Comparison of ENCODE assay signal across 8 mouse cellular contexts in the genomic region with DNA sequence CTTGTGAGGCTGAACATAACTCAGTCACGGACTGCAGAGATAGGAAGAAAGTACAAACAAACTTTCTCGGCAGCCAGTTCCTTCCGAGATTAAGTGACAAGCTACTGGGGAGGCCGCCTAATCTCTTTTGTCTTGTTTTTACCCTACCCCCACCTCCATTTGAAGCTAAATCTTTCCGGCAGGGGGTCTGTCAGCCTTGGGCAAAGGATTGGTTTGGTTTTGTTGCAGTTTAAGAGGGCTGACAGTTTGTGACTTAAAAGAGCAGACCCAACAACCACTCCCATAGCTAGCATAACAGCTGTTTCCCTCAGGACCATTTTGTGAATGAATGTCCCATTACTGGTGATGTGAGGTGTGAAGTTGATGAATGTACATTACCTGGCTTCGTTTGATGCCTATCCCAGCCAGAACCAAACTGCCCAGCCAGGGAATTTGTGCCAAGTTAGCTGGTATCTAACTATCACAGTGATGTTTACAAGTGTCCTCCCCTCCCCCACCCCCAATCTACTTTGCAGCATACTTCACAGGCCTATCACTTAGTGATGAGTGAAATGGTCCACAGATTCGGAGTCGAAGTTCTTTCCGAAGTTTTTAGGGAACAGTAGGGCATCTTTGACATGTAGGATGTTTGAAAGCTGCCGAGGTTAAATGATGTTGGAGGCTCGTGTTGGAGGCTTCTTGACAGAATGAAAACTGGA. TPM values are rescaled to one million over a fixed set of nuclear protein-coding genes. Genes with fewer than 3 reads are reported as not detected.
DNase-seq lines count a peak whose midpoint lies in the region; ATAC-seq and TF ChIP-seq lines count a peak whose summit lies in the region.
"Had no signal": no experiment of that assay in that cellular context is flagged by ENCODE, and none has a peak within 500 bp of the region (broad histone marks: within the 10 kb centered on the region; RNA-seq: fewer than 3 reads in every experiment).

No protein-coding gene starts in this region.

- 0 out of 2 replicates have a peak overlapping the region, but pooled peaks have one; percentile 15 for H3K9ac ChIP-seq in lung, embryonic 15.5 days
- no peak overlapping the region for H3K9ac ChIP-seq in forebrain, embryonic 15.5 days (replicated peaks)
- H3K9ac ChIP-seq in liver, embryonic 15.5 days: no peak overlapping the region
- 0 out of 2 replicates have a peak overlapping the region, but pooled peaks have one; percentile 31 for H3K9ac ChIP-seq in stomach, embryonic 16.5 days (ENCODE audit: low read length)

- H3K4me2 ChIP-seq in lung, embryonic 15.5 days: peak overlapping the region; percentile 67
- H3K4me2 ChIP-seq in forebrain, embryonic 15.5 days (replicated peaks): peak overlapping the region; percentile 41
- peak overlapping the region; percentile 43 for H3K4me2 ChIP-seq in liver, embryonic 15.5 days
- H3K4me2 ChIP-seq in stomach, embryonic 16.5 days (ENCODE audit: low read depth, low read length): peak overlapping the region; percentile 64

- peaks cover 7% of the 10 kb centered on the region; the same call in 1 of the 2 replicates for H3K4me1 ChIP-seq in lung, embryonic 15.5 days
- peaks cover 4% of the 10 kb centered on the region; the same call in 1 of the 2 replicates for H3K4me1 ChIP-seq in lung, adult 2 months (ENCODE audit: control insufficient read depth, insufficient read depth, low read length)
- peaks cover 9% of the 10 kb centered on the region for H3K4me1 ChIP-seq in forebrain, embryonic 15.5 days
- H3K4me1 ChIP-seq in liver, embryonic 15.5 days (replicated peaks): no peaks in the 10 kb centered on the region
- H3K4me1 ChIP-seq in stomach, embryonic 16.5 days (ENCODE audit: control insufficient read depth, insufficient read depth, low read length): 0 out of 2 replicates have a peak, but pooled peaks cover 5% of the 10 kb centered on the region
- no peaks in the 10 kb centered on the region for H3K4me1 ChIP-seq in thymus, adult 2 months (replicated peaks; ENCODE audit: control insufficient read depth, insufficient read depth, low read length)

- no peak for TF ChIP-seq POLR2A in lung, adult 2 months (IDR thresholded peaks at IDR 0.05; ENCODE audit: borderline replicate concordance, extremely low read depth, low read depth, low read length)
- no peak for TF ChIP-seq POLR2A in thymus, adult 2 months (IDR thresholded peaks at IDR 0.05; ENCODE audit: control insufficient read depth, extremely low read depth, insufficient read depth, low read length, poor library complexity)

- DNase-seq in lung, adult 2 months: no peak
- no peak for DNase-seq in thymus, adult 2 months
- no peak for DNase-seq in layer of hippocampus, postnatal 25 days (ENCODE audit: extremely low spot score in 1 of 2, low spot score in 1 of 2)

- no peaks in the 10 kb centered on the region for H3K27me3 ChIP-seq in lung, embryonic 15.5 days
- no peaks in the 10 kb centered on the region for H3K27me3 ChIP-seq in forebrain, embryonic 15.5 days
- no peaks in the 10 kb centered on the region for H3K27me3 ChIP-seq in liver, embryonic 15.5 days
- H3K27me3 ChIP-seq in stomach, embryonic 16.5 days (ENCODE audit: control insufficient read depth, insufficient read depth, low read length): no peaks in the 10 kb centered on the region
- no peaks in the 10 kb centered on the region for H3K27me3 ChIP-seq in thymus, adult 2 months (ENCODE audit: control insufficient read depth, insufficient read depth, low read length)

- peak overlapping the region; percentile 39 for H3K27ac ChIP-seq in lung, embryonic 15.5 days
- no peak overlapping the region for H3K27ac ChIP-seq in forebrain, embryonic 15.5 days (replicated peaks)
- no peak overlapping the region for H3K27ac ChIP-seq in liver, embryonic 15.5 days (replicated peaks)
- no peak overlapping the region for H3K27ac ChIP-seq in stomach, embryonic 16.5 days (ENCODE audit: low read length)
- H3K27ac ChIP-seq in thymus, adult 2 months (ENCODE audit: control insufficient read depth, insufficient read depth, low read length): no peak overlapping the region

- H3K9me3 ChIP-seq in lung, embryonic 15.5 days: no peaks in the 10 kb centered on the region
- no peaks in the 10 kb centered on the region for H3K9me3 ChIP-seq in forebrain, embryonic 15.5 days
- no peaks in the 10 kb centered on the region for H3K9me3 ChIP-seq in liver, embryonic 15.5 days (replicated peaks)
- no peaks in the 10 kb centered on the region for H3K9me3 ChIP-seq in stomach, embryonic 16.5 days (replicated peaks; ENCODE audit: control insufficient read depth, low read length)

- WGBS in lung, embryonic 15.5 days: 7% methylated on average over 11 of the region's 11 CpGs
- 29% methylated on average over 11 of the region's 11 CpGs for WGBS in lung, adult 2 months
- whole genome bisulfite sequencing in forebrain, embryonic 15.5 days: 10% methylated on average over 11 of the region's 11 CpGs
- WGBS in liver, embryonic 15.5 days (ENCODE audit: insufficient replicate concordance): 22% methylated on average over 11 of the region's 11 CpGs
- WGBS in stomach, embryonic 16.5 days: 14% methylated on average over 11 of the region's 11 CpGs
- 53% methylated on average over 11 of the region's 11 CpGs for WGBS in thymus, adult 2 months

- 0 out of 2 replicates have a peak, but pooled peaks have one; percentile 6 for ATAC-seq in lung, embryonic 15.5 days (ENCODE audit: borderline replicate concordance, extremely low read depth, low FRiP score, low TSS enrichment)
- ATAC-seq in forebrain, embryonic 15.5 days (replicated peaks): no peak; the same call in 1 of the 2 replicates
- ATAC-seq in liver, embryonic 15.5 days (ENCODE audit: insufficient read depth): no peak
- no peak for ATAC-seq in stomach, embryonic 16.5 days (ENCODE audit: insufficient read depth, low FRiP score)

- H3K36me3 ChIP-seq in lung, embryonic 15.5 days: no peaks in the 10 kb centered on the region
- H3K36me3 ChIP-seq in forebrain, embryonic 15.5 days: no peaks in the 10 kb centered on the region
- H3K36me3 ChIP-seq in liver, embryonic 15.5 days (replicated peaks): no peaks in the 10 kb centered on the region
- H3K36me3 ChIP-seq in stomach, embryonic 16.5 days (ENCODE audit: control insufficient read depth, insufficient read depth, low read length): no peaks in the 10 kb centered on the region
- H3K36me3 ChIP-seq in thymus, adult 2 months (ENCODE audit: control insufficient read depth, insufficient read depth, low read length): no peaks in the 10 kb centered on the region

- peak overlapping the region; percentile 34 for H3K4me3 ChIP-seq in lung, embryonic 15.5 days
- no peak overlapping the region for H3K4me3 ChIP-seq in lung, adult 2 months (replicated peaks; ENCODE audit: extremely low read depth, low read depth, low read length)
- peak overlapping the region; percentile 12 for H3K4me3 ChIP-seq in forebrain, embryonic 15.5 days
- no peak overlapping the region for H3K4me3 ChIP-seq in liver, embryonic 15.5 days (replicated peaks)
- H3K4me3 ChIP-seq in stomach, embryonic 16.5 days (replicated peaks; ENCODE audit: low read length): peak overlapping the region; percentile 37
- no peak overlapping the region for H3K4me3 ChIP-seq in thymus, adult 2 months (ENCODE audit: control insufficient read depth, insufficient read depth, low read length)

- no peak for TF ChIP-seq CTCF in lung, adult 2 months (IDR thresholded peaks at IDR 0.05; ENCODE audit: insufficient read depth, low read length)
- TF ChIP-seq CTCF in thymus, adult 2 months (IDR thresholded peaks at IDR 0.05; ENCODE audit: borderline replicate concordance, control insufficient read depth, extremely low read depth, insufficient read depth, low read length, poor library complexity): no peak

RNA-seq across cellular contexts. Expression of gene Gm9195, which starts 15.2 kb away (rescaled TPM):
- not detected in 2 replicates for polyA plus RNA-seq in lung, embryonic 15.5 days (2015; fragmentation: Nextera tagmentation; extraction: Ambion mirVana)
- polyA plus RNA-seq in lung, adult 2 months (2012; rRNA removed): not detected in 2 replicates
- polyA plus RNA-seq in forebrain, embryonic 15.5 days (2015; fragmentation: Nextera tagmentation; extraction: Ambion mirVana): not detected in 2 replicates
- not detected in 2 replicates for polyA plus RNA-seq in liver, embryonic 15.5 days (2015; fragmentation: Nextera tagmentation; extraction: Ambion mirVana)
- not detected in 2 replicates for polyA plus RNA-seq in stomach, embryonic 16.5 days (2015; fragmentation: Nextera tagmentation; extraction: Ambion mirVana)
- polyA plus RNA-seq in thymus, adult 2 months (2012; rRNA removed): 0.89 and 1.0 TPM in 2 replicates
- not detected for total RNA-seq in layer of hippocampus, postnatal 25 days (2021)
- total RNA-seq: left cerebral cortex, postnatal 10 days had no signal

Comparison
In these comparisons a context has a peak if more than half of its experiments do, and no peak if none do; other contexts are left out.
1. H3K4me3 ChIP-seq: peak in lung, embryonic 15.5 days (single experiment), forebrain, embryonic 15.5 days (single experiment) and stomach, embryonic 16.5 days (single experiment); none in lung, adult 2 months (single experiment), liver, embryonic 15.5 days (single experiment) and thymus, adult 2 months (single experiment).
2. H3K9ac ChIP-seq: peak in lung, embryonic 15.5 days (single experiment) and stomach, embryonic 16.5 days (single experiment); none in forebrain, embryonic 15.5 days (single experiment) and liver, embryonic 15.5 days (single experiment).
3. Peak in every context shown above with its lines, with median percentiles within 50 percentile points of each other: H3K4me2 ChIP-seq.